In the genomic region with DNA sequence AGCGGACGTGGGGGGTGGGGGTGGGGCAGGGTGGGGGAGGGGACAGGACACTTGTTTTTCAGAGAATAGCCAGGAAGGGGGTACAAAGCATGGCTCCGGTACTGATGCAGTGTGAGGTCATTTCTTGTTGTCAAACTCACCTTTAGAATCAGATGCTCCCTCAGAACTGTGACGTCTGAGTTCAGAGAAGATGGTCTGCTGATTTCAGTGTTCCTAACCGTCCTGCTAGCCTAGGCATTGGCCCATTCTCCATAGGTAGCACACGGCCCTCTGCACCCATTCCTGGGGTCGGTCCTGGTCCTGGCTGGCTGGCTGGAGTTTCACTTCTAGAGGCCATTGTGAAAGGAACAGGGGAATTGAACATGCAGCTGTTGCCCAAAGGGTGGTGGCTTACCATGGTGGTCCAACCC, we compare ENCODE assay signal across 9 mouse cellular contexts. TPM values are rescaled to one million over a fixed set of nuclear protein-coding genes. Genes with fewer than 3 reads are reported as not detected.
DNase-seq lines count a peak whose midpoint lies in the region; ATAC-seq lines count a peak whose summit lies in the region.
"Had no signal": no experiment of that assay in that cellular context is flagged by ENCODE, and none has a peak within 500 bp of the region (broad histone marks: within the 10 kb centered on the region; RNA-seq: fewer than 3 reads in every experiment).

No protein-coding gene starts in this region.

- no peak for DNase-seq in heart, postnatal 25 days (ENCODE audit: low spot score)
- DNase-seq in thymus, postnatal 4 days: peak; percentile 52
- no peak for DNase-seq in thymus, postnatal 36 days
- no peak for DNase-seq in kidney, adult 11 months
- DNase-seq in left cerebral cortex, postnatal 36 days (ENCODE audit: low spot score in 2 of 2): no peak

- WGBS in heart, embryonic 11.5 days (ENCODE audit: insufficient replicate concordance): 16% methylated on average over 7 of the region's 7 CpGs
- WGBS in liver, embryonic 12.5 days (ENCODE audit: insufficient replicate concordance): 18% methylated on average over 7 of the region's 7 CpGs

- no peaks in the 10 kb centered on the region for H3K9me3 ChIP-seq in heart, embryonic 11.5 days (replicated peaks; ENCODE audit: control insufficient read depth, low read length)
- no peaks in the 10 kb centered on the region for H3K9me3 ChIP-seq in liver, embryonic 12.5 days (replicated peaks)

- H3K9ac ChIP-seq in heart, embryonic 11.5 days (ENCODE audit: low read depth, low read length): peak overlapping the region; percentile 65; the same call in 1 of the 2 replicates
- H3K9ac ChIP-seq in liver, embryonic 12.5 days: no peak overlapping the region

- H3K4me3 ChIP-seq in heart, embryonic 11.5 days (ENCODE audit: low read depth, low read length): no peak overlapping the region; the same call in 1 of the 2 replicates
- no peak overlapping the region for H3K4me3 ChIP-seq in liver, embryonic 12.5 days
- H3K4me3 ChIP-seq: myocyte had no signal

- H3K27ac ChIP-seq in heart, embryonic 11.5 days (ENCODE audit: low read depth, low read length): peak overlapping the region; percentile 96
- H3K27ac ChIP-seq in liver, embryonic 12.5 days: peak overlapping the region; percentile 76

- ATAC-seq in heart, embryonic 11.5 days (replicated peaks; ENCODE audit: insufficient number of reproducible peaks, low FRiP score, low TSS enrichment): no peak
- no peak for ATAC-seq in liver, embryonic 12.5 days
- no peak for ATAC-seq in inflammation-experienced regulatory T-cells, adult 6 months

- intact Hi-C loops in heart, postnatal 25 days (cut with DNase I): no loop called here
- intact Hi-C loops in left cerebral cortex, postnatal 36 days (cut with DNase I): no loop called here

- H3K27me3 ChIP-seq in heart, embryonic 11.5 days (ENCODE audit: control insufficient read depth, insufficient read depth, low read length): no peaks in the 10 kb centered on the region
- H3K27me3 ChIP-seq in liver, embryonic 12.5 days (replicated peaks): no peaks in the 10 kb centered on the region

- peaks cover 81% of the 10 kb centered on the region for H3K4me1 ChIP-seq in heart, embryonic 11.5 days (ENCODE audit: control insufficient read depth, insufficient read depth, low read length)
- peaks cover 86% of the 10 kb centered on the region for H3K4me1 ChIP-seq in liver, embryonic 12.5 days

- H3K4me2 ChIP-seq in heart, embryonic 11.5 days: peak overlapping the region; percentile 66
- H3K4me2 ChIP-seq in liver, embryonic 12.5 days: peak overlapping the region; percentile 41

- no peaks in the 10 kb centered on the region for H3K36me3 ChIP-seq in heart, embryonic 11.5 days (ENCODE audit: control insufficient read depth, insufficient read depth, low read length)
- H3K36me3 ChIP-seq in liver, embryonic 12.5 days: peaks cover 2% of the 10 kb centered on the region; the same call in 1 of the 2 replicates

RNA-seq across cellular contexts. Expression of a gene that starts 30.7 kb away (rescaled TPM):
- not detected in 2 replicates for polyA plus RNA-seq in heart, embryonic 11.5 days (2014; fragmentation: Nextera tagmentation; extraction: Ambion mirVana)
- total RNA-seq in heart, postnatal 25 days (2021): 10 to 100 TPM; 43.1 to 50.6 TPM
- 0.08 and 0.17 TPM in 2 replicates for polyA plus RNA-seq in liver, embryonic 12.5 days (2016; fragmentation: Nextera tagmentation; extraction: Ambion mirVana)
- polyA plus RNA-seq in inflammation-experienced regulatory T-cells, adult 6 months (2017; shearing (Covaris generic)): under 1 TPM in 1 of 3 experiments, not detected in 2; 0.30 TPM
- under 1 TPM; 0.27 to 0.37 TPM for total RNA-seq in left cerebral cortex, postnatal 36 days (2021)
- polyA plus RNA-seq: myocyte had no signal

RNA-seq across cellular contexts. Expression of a gene that starts 47.2 kb away (rescaled TPM):
- 26.0 and 29.9 TPM in 2 replicates for polyA plus RNA-seq in heart, embryonic 11.5 days (2014; fragmentation: Nextera tagmentation; extraction: Ambion mirVana)
- total RNA-seq in heart, postnatal 25 days (2021): 10 to 100 TPM; 53.9 to 58.4 TPM
- 19.2 and 19.9 TPM in 2 replicates for polyA plus RNA-seq in liver, embryonic 12.5 days (2016; fragmentation: Nextera tagmentation; extraction: Ambion mirVana)
- 1 to 10 TPM; 1.7 to 2.1 (median 1.9) TPM for polyA plus RNA-seq in inflammation-experienced regulatory T-cells, adult 6 months (2017; shearing (Covaris generic))
- total RNA-seq in left cerebral cortex, postnatal 36 days (2021): 10 to 100 TPM; 25.4 to 25.8 TPM
